Mouse (Mus musculus) forebrain, embryonic 15.5 days (tissue): ENCODE measurements around the gene Ccdc28b. TPM values are rescaled to one million over a fixed set of nuclear protein-coding genes. Genes with fewer than 3 reads are reported as not detected.
A peak's percentile ranks its signal among the peaks of the same experiment; 100 is the strongest.

ENCODE experiments used
- ATAC-seq: fragments of 200-750 bp; cut with Nextera tagmentation; replicated peaks from 2 replicates; pipeline ENCODE4 v1.8.0; 2017; ENCODE audit warnings: mild to moderate bottlenecking, moderate TSS enrichment, moderate library complexity
- H3K27ac ChIP-seq: fragments of 300-500 bp; sonication (generic); replicated peaks from 2 replicates; pipeline ENCODE4 v1.5.1; 2015; ENCODE audit warnings: mild to moderate bottlenecking, inconsistent platforms
- H3K27me3 ChIP-seq: fragments of 300-500 bp; sonication (generic); 2 replicates; pipeline ENCODE4 v1.6.1; 2015; ENCODE audit warnings: inconsistent platforms
- H3K36me3 ChIP-seq: fragments of 300-500 bp; sonication (generic); 2 replicates; pipeline ENCODE4 v1.6.1; 2015; ENCODE audit warnings: mild to moderate bottlenecking, inconsistent platforms
- H3K4me1 ChIP-seq: fragments of 300-500 bp; sonication (generic); 2 replicates; pipeline ENCODE4 v1.6.1; 2015; ENCODE audit warnings: inconsistent platforms
- H3K4me2 ChIP-seq: fragments of 300-500 bp; sonication (generic); replicated peaks from 2 replicates; pipeline ENCODE4 v1.6.1; 2015; ENCODE audit warnings: mild to moderate bottlenecking, inconsistent platforms
- H3K4me3 ChIP-seq: fragments of 300-500 bp; sonication (generic); 2 replicates; pipeline ENCODE4 v1.5.1; 2015; ENCODE audit warnings: mild to moderate bottlenecking, inconsistent platforms
- H3K9ac ChIP-seq: fragments of 300-500 bp; sonication (generic); replicated peaks from 2 replicates; pipeline ENCODE4 v1.6.1; 2015; ENCODE audit warnings: mild to moderate bottlenecking, inconsistent platforms
- H3K9me3 ChIP-seq: fragments of 300-500 bp; sonication (generic); 2 replicates; pipeline ENCODE4 v1.6.1; 2016; ENCODE audit warnings: inconsistent platforms
- WGBS: fragments of 180-500 bp; shearing (Covaris S2); methylation state at CpG from one replicate; pipeline ENCODE4 v1.1.7; 2015; ENCODE audit warnings: mixed read lengths; 5-methylcytosine and 5-hydroxymethylcytosine counted together
- polyA plus RNA-seq: library from polyadenylated mRNA; unstranded; fragments of >200 nt; fragmentation: Nextera tagmentation; extraction: Ambion mirVana; gene quantifications from 2 replicates; pipeline ENCODE4 v1.2.1, GENCODE M21; 2015

Ccdc28b gene
- polyA plus RNA-seq, 1 experiment from 2014 or later, result 124 TPM

- WGBS, result 77% methylated on average over 11 of the region's 11 CpGs
- no peak for ATAC-seq
These were observed 1.5 kb downstream of the Ccdc28b start for GRCm38 (mm10) chr4:129622120-129622802.

GRCm38 (mm10) chr4:129621283-129621841 lies 2.4 kb downstream of the Ccdc28b start:
- Histone ChIP-seq H3K27me3 (no peaks in the 10 kb centered on the region), H3K4me1 (peaks cover 41% of the 10 kb centered on the region), H3K4me2 (no peak overlapping the region), H3K4me3 (no peak overlapping the region), H3K9ac (no peak overlapping the region), H3K9me3 (no peaks in the 10 kb centered on the region), H3K27ac (no peak overlapping the region), H3K36me3 (peaks cover 5% of the 10 kb centered on the region; the same call in 1 of the 2 replicates)
- no peak for ATAC-seq
- 86% methylated on average over 8 of the region's 8 CpGs for WGBS

More at GRCm38 (mm10) chr4:129622120-129622802, 1.5 kb downstream of the Ccdc28b start:
- Histone ChIP-seq H3K27me3 (no peaks in the 10 kb centered on the region), H3K4me3 (peak overlapping the region; percentile 76), H3K36me3 (peaks cover 13% of the 10 kb centered on the region), H3K4me2 (peak overlapping the region; percentile 72), H3K27ac (peak overlapping the region; percentile 93; the same call in 1 of the 2 replicates), H3K9me3 (no peaks in the 10 kb centered on the region), H3K9ac (peak overlapping the region; percentile 94; the same call in 1 of the 2 replicates), H3K4me1 (peaks cover 41% of the 10 kb centered on the region)

GRCm38 (mm10) chr4:129620419-129621282 lies 3.1 kb downstream of the Ccdc28b start:
- H3K27ac ChIP-seq, result no peak overlapping the region; the same call in 1 of the 2 replicates
- no peak overlapping the region for H3K4me3 ChIP-seq
- H3K4me1 ChIP-seq, result peaks cover 40% of the 10 kb centered on the region
- 90% methylated on average over 11 of the region's 11 CpGs for WGBS
- ATAC-seq, result no peak
- H3K9me3 ChIP-seq, result no peaks in the 10 kb centered on the region
- H3K9ac ChIP-seq, result no peak overlapping the region
- peaks cover 9% of the 10 kb centered on the region for H3K36me3 ChIP-seq
- no peak overlapping the region for H3K4me2 ChIP-seq
- H3K27me3 ChIP-seq, result no peaks in the 10 kb centered on the region

- 4% methylated on average over 44 of the region's 44 CpGs for WGBS
- H3K4me2 ChIP-seq, result peak within 1 kb of the TSS; percentile 75
- H3K27ac ChIP-seq, result peak within 1 kb of the TSS; percentile 85
- no peaks in the 10 kb centered on the region for H3K9me3 ChIP-seq
- ATAC-seq, result peak; percentile 92
- peak within 1 kb of the TSS; percentile 55 for H3K4me3 ChIP-seq
- H3K9ac ChIP-seq, result peak within 1 kb of the TSS; percentile 87
- H3K36me3 ChIP-seq, result peaks cover 11% of the 10 kb centered on the region
- H3K27me3 ChIP-seq, result no peaks in the 10 kb centered on the region
- H3K4me1 ChIP-seq, result peaks cover 30% of the 10 kb centered on the region
These were observed 4.7 kb downstream of the Ccdc28b start, which contains the start of gene Iqcc for GRCm38 (mm10) chr4:129618786-129619691. Iqcc (minus strand) TSS chr4:129619099.

GRCm38 (mm10) chr4:129618031-129618430 lies 5.7 kb downstream of the Ccdc28b start:
- H3K27ac ChIP-seq, result no peak overlapping the region

GRCm38 (mm10) chr4:129617121-129617641 lies 6.6 kb downstream of the Ccdc28b start:
- 91% methylated on average over 7 of the region's 7 CpGs for WGBS
- Histone ChIP-seq H3K27me3 (no peaks in the 10 kb centered on the region), H3K9ac (no peak overlapping the region)

More at GRCm38 (mm10) chr4:129618031-129618430, 5.7 kb downstream of the Ccdc28b start:
- 94% methylated on average over 5 of the region's 5 CpGs for WGBS
- H3K4me2 ChIP-seq, result peak overlapping the region; percentile 75
- H3K4me3 ChIP-seq, result peak overlapping the region; percentile 55
- H3K36me3 ChIP-seq, result peaks cover 11% of the 10 kb centered on the region
- peak overlapping the region; percentile 87; the same call in 1 of the 2 replicates for H3K9ac ChIP-seq
- no peaks in the 10 kb centered on the region for H3K27me3 ChIP-seq
- no peaks in the 10 kb centered on the region for H3K9me3 ChIP-seq
- H3K4me1 ChIP-seq, result peaks cover 25% of the 10 kb centered on the region
- ATAC-seq, result no peak

GRCm38 (mm10) chr4:129616631-129617030 lies 7.1 kb downstream of the Ccdc28b start:
- 97% methylated on average over 3 of the region's 3 CpGs for WGBS

More at GRCm38 (mm10) chr4:129617121-129617641, 6.6 kb downstream of the Ccdc28b start:
- H3K9me3 ChIP-seq, result no peaks in the 10 kb centered on the region
- no peak overlapping the region for H3K4me2 ChIP-seq
- no peak overlapping the region for H3K4me3 ChIP-seq
- no peak overlapping the region for H3K27ac ChIP-seq
- peaks cover 17% of the 10 kb centered on the region for H3K4me1 ChIP-seq
- H3K36me3 ChIP-seq, result peaks cover 11% of the 10 kb centered on the region
- ATAC-seq, result no peak

GRCm38 (mm10) chr4:129615801-129616290 lies 7.9 kb downstream of the Ccdc28b start:
- peaks cover 11% of the 10 kb centered on the region for H3K36me3 ChIP-seq
- no peak overlapping the region for H3K4me2 ChIP-seq
- H3K4me3 ChIP-seq, result no peak overlapping the region
- H3K9ac ChIP-seq, result no peak overlapping the region
- H3K9me3 ChIP-seq, result no peaks in the 10 kb centered on the region
- ATAC-seq, result no peak
- H3K27me3 ChIP-seq, result no peaks in the 10 kb centered on the region
- H3K27ac ChIP-seq, result no peak overlapping the region
- 92% methylated on average over 9 of the region's 9 CpGs for WGBS
- H3K4me1 ChIP-seq, result peaks cover 12% of the 10 kb centered on the region

More at GRCm38 (mm10) chr4:129616631-129617030, 7.1 kb downstream of the Ccdc28b start:
- Histone ChIP-seq H3K36me3 (peaks cover 11% of the 10 kb centered on the region), H3K9ac (no peak overlapping the region), H3K4me2 (no peak overlapping the region), H3K27me3 (no peaks in the 10 kb centered on the region), H3K27ac (no peak overlapping the region), H3K4me3 (no peak overlapping the region), H3K4me1 (peaks cover 12% of the 10 kb centered on the region), H3K9me3 (no peaks in the 10 kb centered on the region)
- no peak for ATAC-seq

GRCm38 (mm10) chr4:129614093-129614492 lies 9.7 kb downstream of the Ccdc28b start, which contains the start of gene Dcdc2b:
Dcdc2b (minus strand) TSS chr4:129614257.
- 71% methylated on average over 6 of the region's 6 CpGs for WGBS
- Histone ChIP-seq H3K4me1 (peaks cover 12% of the 10 kb centered on the region), H3K9ac (no peak within 1 kb of the TSS), H3K4me3 (no peak within 1 kb of the TSS), H3K9me3 (no peaks in the 10 kb centered on the region), H3K27me3 (no peaks in the 10 kb centered on the region), H3K4me2 (no peak within 1 kb of the TSS), H3K27ac (no peak within 1 kb of the TSS), H3K36me3 (peaks cover 13% of the 10 kb centered on the region)
- ATAC-seq, result no peak

GRCm38 (mm10) chr4:129610472-129610871 lies 13.3 kb downstream of the Ccdc28b start:
- Histone ChIP-seq H3K9ac (no peak overlapping the region), H3K36me3 (peaks cover 25% of the 10 kb centered on the region), H3K27ac (no peak overlapping the region), H3K4me3 (no peak overlapping the region), H3K4me1 (0 out of 2 replicates have a peak, but pooled peaks cover 3% of the 10 kb centered on the region), H3K27me3 (no peaks in the 10 kb centered on the region), H3K9me3 (no peaks in the 10 kb centered on the region), H3K4me2 (no peak overlapping the region)
- no peak for ATAC-seq
- 73% methylated on average over 4 of the region's 4 CpGs for WGBS
